24 mouse cellular contexts compared by ENCODE assay signal in genomic region chr1:63131766-63132165, GRCm38 (mm10).
"Had no signal": no experiment of that assay in that cellular context is flagged by ENCODE, and none has a peak within 500 bp of the region (broad histone marks: within the 10 kb centered on the region; RNA-seq: fewer than 3 reads in every experiment).

No protein-coding gene starts in this region.

- DNase-seq: gastrocnemius, adult 2 months; gastrocnemius, postnatal 10 days; gastrocnemius, postnatal 25 days; heart, adult 11 months; heart, adult 2 months; heart, postnatal 14 days; heart, postnatal 36 days; kidney, adult 18-20 months; kidney, adult 8-10 months; kidney, postnatal 10 days; kidney, postnatal 25 days had no signal

- H3K27ac ChIP-seq: gastrocnemius, adult 2 months; heart, adult 2 months; heart, embryonic 13.5 days; heart, embryonic 15.5 days; hindbrain, embryonic 13.5 days; hindbrain, embryonic 15.5 days; hindbrain, postnatal 0 days; layer of hippocampus, adult 2 months; left cerebral cortex, adult 2 months; limb, embryonic 10.5 days; limb, embryonic 12.5 days; liver, embryonic 12.5 days; liver, embryonic 14.5 days had no signal

- ATAC-seq: hindbrain, postnatal 0 days; intestine, postnatal 0 days; liver, embryonic 12.5 days had no signal

- H3K4me2 ChIP-seq: heart, embryonic 11.5 days; heart, embryonic 13.5 days; heart, embryonic 15.5 days; hindbrain, embryonic 13.5 days; hindbrain, embryonic 15.5 days; limb, embryonic 12.5 days; liver, embryonic 12.5 days had no signal

- H3K9ac ChIP-seq: heart, embryonic 13.5 days; heart, embryonic 15.5 days; hindbrain, embryonic 13.5 days; hindbrain, embryonic 15.5 days; limb, embryonic 12.5 days; liver, embryonic 12.5 days; liver, embryonic 14.5 days had no signal

- H3K36me3 ChIP-seq: heart, embryonic 15.5 days had no signal

- H3K27me3 ChIP-seq: heart, embryonic 13.5 days; heart, embryonic 15.5 days; hindbrain, embryonic 13.5 days; hindbrain, embryonic 15.5 days; limb, embryonic 12.5 days; liver, embryonic 12.5 days had no signal

- H3K4me3 ChIP-seq: gastrocnemius, adult 2 months; heart, adult 2 months; heart, embryonic 13.5 days; heart, embryonic 15.5 days; hindbrain, embryonic 13.5 days; hindbrain, embryonic 15.5 days; layer of hippocampus, adult 2 months; left cerebral cortex, adult 2 months; limb, embryonic 10.5 days; limb, embryonic 12.5 days; liver, embryonic 12.5 days had no signal

- H3K9me3 ChIP-seq: heart, embryonic 13.5 days; heart, embryonic 15.5 days; hindbrain, embryonic 13.5 days; hindbrain, embryonic 15.5 days; limb, embryonic 10.5 days; limb, embryonic 12.5 days; liver, embryonic 12.5 days had no signal
